Mouse (Mus musculus): ENCODE measurements around the gene Mlxip. TPM values are rescaled to one million over a fixed set of nuclear protein-coding genes. Genes with fewer than 3 reads are reported as not detected.

Gene Mlxip
- polyA plus RNA-seq, 1 experiment from 2014 or later: 3.5 TPM

DNA sequence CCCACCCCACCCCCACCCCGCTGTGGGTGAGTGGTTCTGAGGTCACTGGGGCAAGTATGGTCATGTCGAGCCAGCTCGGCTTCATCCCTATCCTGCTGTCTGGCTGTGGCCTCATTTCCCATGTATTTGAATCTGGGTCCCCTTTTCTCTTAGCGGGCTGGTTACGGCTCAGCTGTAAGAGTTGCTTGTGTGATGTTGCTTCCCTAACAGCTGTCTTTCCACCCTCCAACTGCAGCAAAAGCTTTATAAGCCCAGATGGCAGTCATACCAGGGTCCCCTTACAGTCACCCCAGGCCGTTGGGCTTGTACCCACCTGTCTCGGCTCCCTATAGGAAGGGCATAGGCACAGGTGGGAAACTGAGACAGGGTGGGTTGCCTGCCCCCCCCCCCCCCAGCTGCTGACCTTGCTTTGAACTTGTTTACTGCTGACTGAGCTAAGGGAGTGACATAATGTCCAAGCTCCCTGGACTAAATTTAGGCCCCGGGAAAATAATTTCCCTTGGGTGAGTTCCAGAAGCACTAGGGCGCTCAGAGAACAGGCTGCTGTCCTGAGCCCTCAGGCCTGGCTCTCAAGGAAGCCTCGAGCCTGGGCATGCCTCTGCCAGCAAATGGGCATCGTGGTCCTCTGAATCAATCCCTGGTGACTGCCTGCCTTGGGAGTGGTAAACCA, 30.2 kb upstream of the Mlxip start:
- Histone ChIP-seq H3K4me2 (no peak overlapping the region), H3K4me1 (replicated peaks) (no peaks in the 10 kb centered on the region), H3K36me3 (replicated peaks) (peaks cover 55% of the 10 kb centered on the region), H3K9me3 (replicated peaks) (no peaks in the 10 kb centered on the region), H3K4me3 (replicated peaks) (no peak overlapping the region), H3K9ac (no peak overlapping the region), H3K27ac (replicated peaks) (no peak overlapping the region), H3K27me3 (no peaks in the 10 kb centered on the region)
- no peak for ATAC-seq (ENCODE audit: insufficient read depth)
- 83% methylated on average over 11 of the region's 11 CpGs for WGBS (ENCODE audit: insufficient replicate concordance)

DNA sequence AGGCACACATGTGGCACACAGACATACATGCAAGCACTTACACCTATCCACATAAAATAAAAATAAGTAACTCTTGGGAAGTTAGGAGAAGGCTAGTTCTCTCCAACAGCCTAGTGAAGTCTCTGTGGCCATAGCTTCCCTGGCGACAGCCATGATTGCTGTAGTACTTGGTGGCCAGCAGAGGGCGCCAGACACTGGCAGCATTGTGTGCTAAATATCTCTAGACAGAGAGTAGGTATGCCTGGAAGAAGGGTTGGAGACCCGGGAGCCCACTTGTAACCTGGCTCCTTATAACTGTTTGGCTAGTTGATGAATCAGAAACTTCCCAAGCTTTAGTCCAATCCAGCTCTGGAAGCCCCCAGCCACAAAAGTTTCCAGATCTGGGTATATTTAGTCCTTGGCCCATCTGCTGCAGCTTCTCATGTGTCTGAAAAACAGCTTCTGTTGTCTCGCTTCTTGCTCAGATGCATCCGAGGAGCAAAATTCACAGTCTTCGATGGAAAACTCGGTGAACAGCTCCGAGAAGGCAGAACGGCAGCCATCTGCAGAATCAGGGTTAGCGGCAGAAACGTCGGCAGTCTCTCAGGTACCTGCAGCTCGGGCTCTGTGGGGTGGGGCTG, 25.6 kb upstream of the Mlxip start:
- no peak overlapping the region for H3K4me3 ChIP-seq (replicated peaks)
- peaks cover 60% of the 10 kb centered on the region for H3K36me3 ChIP-seq (replicated peaks)
- no peak overlapping the region for H3K9ac ChIP-seq
- WGBS (ENCODE audit: insufficient replicate concordance): 75% methylated on average over 13 of the region's 13 CpGs
- no peak overlapping the region for H3K27ac ChIP-seq (replicated peaks)
- no peaks in the 10 kb centered on the region for H3K4me1 ChIP-seq (replicated peaks)
- no peaks in the 10 kb centered on the region for H3K27me3 ChIP-seq
- no peak for ATAC-seq (ENCODE audit: insufficient read depth)
- H3K4me2 ChIP-seq: no peak overlapping the region
- no peaks in the 10 kb centered on the region for H3K9me3 ChIP-seq (replicated peaks)

- no peak overlapping the region for H3K4me3 ChIP-seq (replicated peaks)
- no peak overlapping the region for H3K9ac ChIP-seq
- no peak overlapping the region for H3K27ac ChIP-seq (replicated peaks)
- WGBS (ENCODE audit: insufficient replicate concordance): 69% methylated on average over 5 of the region's 5 CpGs
- H3K36me3 ChIP-seq (replicated peaks): peaks cover 65% of the 10 kb centered on the region
- H3K4me1 ChIP-seq (replicated peaks): no peaks in the 10 kb centered on the region
- H3K4me2 ChIP-seq: no peak overlapping the region
- ATAC-seq (ENCODE audit: insufficient read depth): no peak
- no peaks in the 10 kb centered on the region for H3K9me3 ChIP-seq (replicated peaks)
- H3K27me3 ChIP-seq: no peaks in the 10 kb centered on the region
These were observed 24.5 kb upstream of the Mlxip start for GRCm38 (mm10) chr5:123370049-123370448.

DNA sequence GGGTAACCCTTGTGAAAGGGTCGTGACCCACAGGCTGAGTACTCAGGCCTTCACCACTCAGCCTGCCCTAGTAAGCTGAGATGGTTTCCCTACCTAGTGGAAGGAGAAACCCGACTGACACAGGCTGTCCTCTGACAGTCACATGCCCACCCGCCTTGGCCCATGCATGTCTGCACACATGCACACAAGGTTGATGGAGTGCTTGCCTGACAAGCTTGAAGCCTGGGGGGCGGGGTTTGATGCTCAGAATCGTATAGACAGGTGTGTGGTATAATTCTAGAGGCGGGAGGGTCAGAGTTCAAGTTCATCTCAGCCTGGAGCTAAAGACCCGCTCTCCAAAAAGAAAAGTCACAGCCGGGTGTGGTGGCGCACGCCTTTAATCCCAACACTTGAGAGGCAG, 19.3 kb upstream of the Mlxip start:
- H3K9ac ChIP-seq: no peak overlapping the region
- H3K4me3 ChIP-seq (replicated peaks): no peak overlapping the region
- H3K36me3 ChIP-seq (replicated peaks): peaks cover 43% of the 10 kb centered on the region
- 0 out of 2 replicates have a peak, but pooled peaks cover 2% of the 10 kb centered on the region for H3K4me1 ChIP-seq (replicated peaks)
- H3K9me3 ChIP-seq (replicated peaks): no peaks in the 10 kb centered on the region
- ATAC-seq (ENCODE audit: insufficient read depth): no peak
- 79% methylated on average over 10 of the region's 10 CpGs for WGBS (ENCODE audit: insufficient replicate concordance)
- no peak overlapping the region for H3K27ac ChIP-seq (replicated peaks)
- no peaks in the 10 kb centered on the region for H3K27me3 ChIP-seq
- H3K4me2 ChIP-seq: no peak overlapping the region

DNA sequence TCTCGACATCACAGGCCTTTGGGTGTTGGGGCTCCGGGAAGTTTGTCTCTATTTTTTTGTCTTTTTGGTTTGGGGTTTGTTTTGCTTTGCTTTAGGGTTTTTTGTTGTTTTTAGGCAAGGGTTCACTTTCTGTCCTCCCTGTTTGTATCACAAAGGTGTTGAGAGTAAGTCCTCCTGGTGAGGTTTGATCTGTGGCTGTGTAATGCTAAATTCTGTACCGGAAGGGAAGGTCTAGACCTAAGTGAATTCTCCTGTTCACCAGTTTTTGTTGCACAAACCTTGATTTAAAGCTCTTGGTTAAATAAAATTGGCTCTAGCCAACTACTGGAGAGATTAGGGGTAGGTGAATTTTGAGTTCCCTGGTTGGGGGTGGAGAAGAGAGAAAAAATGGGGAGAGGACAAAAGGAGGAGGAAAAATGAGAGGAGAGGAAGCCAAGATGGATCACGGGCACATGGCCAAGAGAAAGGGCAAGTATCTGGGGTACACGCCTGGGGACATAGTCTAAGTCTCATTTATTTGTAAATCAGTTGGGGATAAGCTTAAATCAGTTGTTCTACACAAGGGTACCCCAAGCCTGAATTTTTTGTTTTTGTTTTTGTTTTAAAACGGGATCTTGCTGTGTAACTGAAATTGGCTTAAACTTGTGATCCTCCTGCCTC, 18.7 kb upstream of the Mlxip start:
- no peak overlapping the region for H3K4me3 ChIP-seq (replicated peaks)
- no peak for ATAC-seq (ENCODE audit: insufficient read depth)
- no peak overlapping the region for H3K4me2 ChIP-seq
- H3K9me3 ChIP-seq (replicated peaks): no peaks in the 10 kb centered on the region
- WGBS (ENCODE audit: insufficient replicate concordance): 73% methylated on average over 6 of the region's 6 CpGs
- H3K4me1 ChIP-seq (replicated peaks): 0 out of 2 replicates have a peak, but pooled peaks cover 2% of the 10 kb centered on the region
- H3K9ac ChIP-seq: no peak overlapping the region
- H3K27me3 ChIP-seq: no peaks in the 10 kb centered on the region
- no peak overlapping the region for H3K27ac ChIP-seq (replicated peaks)
- H3K36me3 ChIP-seq (replicated peaks): peaks cover 36% of the 10 kb centered on the region

DNA sequence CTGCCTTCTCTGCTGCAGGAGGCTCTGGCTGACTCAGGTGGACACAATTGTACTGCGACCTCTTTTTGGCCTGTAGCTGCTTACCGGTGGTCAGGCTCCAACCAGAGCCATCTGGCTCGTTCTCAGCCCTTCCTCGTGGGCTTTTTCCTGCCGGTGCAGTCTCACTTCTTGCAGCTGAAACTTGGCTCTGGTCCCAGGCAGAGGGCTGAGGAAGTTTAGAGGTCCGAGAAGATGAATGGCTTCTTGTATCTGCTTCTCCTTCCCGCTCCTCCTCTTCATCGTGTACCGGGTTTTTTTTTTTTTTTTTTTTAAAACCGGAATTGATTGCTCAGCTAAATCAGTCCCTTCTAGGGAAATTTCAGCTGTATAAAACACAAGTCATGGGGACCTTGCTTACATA, 18.0 kb upstream of the Mlxip start:
- peaks cover 2% of the 10 kb centered on the region; the same call in 1 of the 2 replicates for H3K4me1 ChIP-seq (replicated peaks)
- peaks cover 5% of the 10 kb centered on the region; the same call in 1 of the 2 replicates for H3K27me3 ChIP-seq
- H3K4me3 ChIP-seq (replicated peaks): no peak overlapping the region
- peaks cover 30% of the 10 kb centered on the region for H3K36me3 ChIP-seq (replicated peaks)
- H3K27ac ChIP-seq (replicated peaks): no peak overlapping the region
- H3K4me2 ChIP-seq: no peak overlapping the region
- ATAC-seq (ENCODE audit: insufficient read depth): no peak
- no peaks in the 10 kb centered on the region for H3K9me3 ChIP-seq (replicated peaks)
- no peak overlapping the region for H3K9ac ChIP-seq
- WGBS (ENCODE audit: insufficient replicate concordance): 40% methylated on average over 10 of the region's 10 CpGs

- Histone ChIP-seq H3K9ac (no peak overlapping the region), H3K4me3 (replicated peaks) (no peak overlapping the region), H3K9me3 (replicated peaks) (no peaks in the 10 kb centered on the region), H3K36me3 (replicated peaks) (peaks cover 22% of the 10 kb centered on the region), H3K4me2 (no peak overlapping the region), H3K4me1 (replicated peaks) (peaks cover 9% of the 10 kb centered on the region), H3K27ac (replicated peaks) (no peak overlapping the region), H3K27me3 (peaks cover 13% of the 10 kb centered on the region)
- WGBS (ENCODE audit: insufficient replicate concordance): 58% methylated on average over 15 of the region's 15 CpGs
- ATAC-seq (ENCODE audit: insufficient read depth): no peak
These were observed 17.3 kb upstream of the Mlxip start for GRCm38 (mm10) chr5:123377120-123377955.

DNA sequence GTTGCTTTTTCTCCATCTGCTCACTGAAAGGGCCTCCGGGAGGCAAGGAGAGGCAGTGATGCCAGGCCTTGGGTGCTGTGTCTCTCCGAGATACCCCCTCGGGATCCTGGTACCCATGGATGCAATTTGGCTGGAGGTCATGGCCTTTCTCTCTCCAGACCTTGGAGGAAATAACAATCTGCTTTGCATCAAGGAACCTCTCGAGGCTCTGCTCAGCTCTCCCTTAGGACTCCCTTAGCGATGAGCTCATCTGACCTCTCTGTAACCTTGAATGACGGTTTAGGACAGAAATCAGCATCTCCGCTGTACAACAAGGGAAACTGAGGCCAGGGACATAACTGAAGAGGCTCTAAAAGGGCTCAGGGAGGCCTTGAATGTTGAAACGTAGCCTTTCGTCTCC, 15.9 kb upstream of the Mlxip start:
- no peaks in the 10 kb centered on the region for H3K9me3 ChIP-seq (replicated peaks)
- 68% methylated on average over 9 of the region's 9 CpGs for WGBS (ENCODE audit: insufficient replicate concordance)
- no peak overlapping the region for H3K9ac ChIP-seq
- peaks cover 9% of the 10 kb centered on the region; the same call in 1 of the 2 replicates for H3K36me3 ChIP-seq (replicated peaks)
- H3K27ac ChIP-seq (replicated peaks): no peak overlapping the region
- no peak overlapping the region for H3K4me3 ChIP-seq (replicated peaks)
- ATAC-seq (ENCODE audit: insufficient read depth): no peak
- no peak overlapping the region for H3K4me2 ChIP-seq
- H3K27me3 ChIP-seq: peaks cover 17% of the 10 kb centered on the region
- H3K4me1 ChIP-seq (replicated peaks): peaks cover 9% of the 10 kb centered on the region

- H3K4me2 ChIP-seq: no peak overlapping the region
- ATAC-seq (ENCODE audit: insufficient read depth): no peak
- peaks cover 17% of the 10 kb centered on the region for H3K27me3 ChIP-seq
- peaks cover 9% of the 10 kb centered on the region for H3K4me1 ChIP-seq (replicated peaks)
- WGBS (ENCODE audit: insufficient replicate concordance): 26% methylated on average over 5 of the region's 5 CpGs
- no peak overlapping the region for H3K27ac ChIP-seq (replicated peaks)
- H3K9me3 ChIP-seq (replicated peaks): no peaks in the 10 kb centered on the region
- H3K9ac ChIP-seq: no peak overlapping the region
- peaks cover 4% of the 10 kb centered on the region; the same call in 1 of the 2 replicates for H3K36me3 ChIP-seq (replicated peaks)
- H3K4me3 ChIP-seq (replicated peaks): no peak overlapping the region
These were observed 15.1 kb upstream of the Mlxip start for GRCm38 (mm10) chr5:123379504-123379931.

DNA sequence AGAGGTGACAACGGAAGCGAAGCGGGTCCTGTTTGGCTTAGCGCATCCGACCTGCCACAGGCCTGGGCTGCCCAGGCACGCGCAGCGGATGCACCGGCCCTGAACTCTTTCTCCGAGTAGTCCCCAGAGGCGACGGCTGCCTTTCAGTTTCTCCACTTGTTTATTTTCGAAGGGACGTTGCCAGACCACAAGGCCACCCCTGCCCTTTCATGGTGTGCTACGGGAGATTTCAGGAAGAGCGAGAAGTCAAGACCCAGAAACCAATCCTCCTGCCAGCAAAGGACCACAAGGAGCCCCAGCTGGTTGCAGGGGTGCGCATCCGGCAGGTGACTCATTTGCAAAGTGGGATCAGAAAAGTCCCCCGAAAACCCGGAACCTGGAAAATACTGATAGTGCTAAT, 12.6 kb upstream of the Mlxip start:
- WGBS (ENCODE audit: insufficient replicate concordance): 19% methylated on average over 20 of the region's 20 CpGs
- peaks cover 9% of the 10 kb centered on the region for H3K4me1 ChIP-seq (replicated peaks)
- H3K4me3 ChIP-seq (replicated peaks): no peak overlapping the region
- H3K27me3 ChIP-seq: peaks cover 17% of the 10 kb centered on the region
- no peaks in the 10 kb centered on the region for H3K36me3 ChIP-seq (replicated peaks)
- no peak overlapping the region for H3K27ac ChIP-seq (replicated peaks)
- H3K9ac ChIP-seq: no peak overlapping the region
- peak overlapping the region; percentile 37 for H3K4me2 ChIP-seq
- no peak for ATAC-seq (ENCODE audit: insufficient read depth)
- no peaks in the 10 kb centered on the region for H3K9me3 ChIP-seq (replicated peaks)

DNA sequence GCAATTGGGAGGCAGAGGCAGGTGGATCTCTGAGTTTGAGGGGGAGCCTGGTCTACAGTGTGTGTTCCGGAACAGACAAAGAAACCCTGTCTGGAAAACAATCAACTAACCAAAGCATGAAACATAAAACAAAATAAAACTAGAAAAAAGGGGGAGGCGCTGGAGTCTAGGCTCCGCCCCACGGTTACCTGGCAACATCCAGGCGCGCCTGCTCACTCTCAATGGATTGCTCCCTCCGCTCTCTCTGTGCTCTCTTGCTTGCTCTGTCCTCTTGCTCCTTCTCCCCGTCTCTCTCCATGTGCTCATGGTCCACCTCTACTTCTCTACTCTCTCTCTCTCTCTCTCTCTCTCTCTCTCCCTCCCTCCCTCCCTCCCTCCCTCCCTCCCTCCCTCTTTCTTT, 11.9 kb upstream of the Mlxip start:
- Histone ChIP-seq H3K9ac (no peak overlapping the region), H3K4me2 (no peak overlapping the region), H3K27me3 (peaks cover 17% of the 10 kb centered on the region), H3K36me3 (replicated peaks) (no peaks in the 10 kb centered on the region), H3K4me1 (replicated peaks) (peaks cover 8% of the 10 kb centered on the region), H3K4me3 (replicated peaks) (no peak overlapping the region), H3K27ac (replicated peaks) (no peak overlapping the region), H3K9me3 (replicated peaks) (no peaks in the 10 kb centered on the region)
- ATAC-seq (ENCODE audit: insufficient read depth): no peak
- WGBS (ENCODE audit: insufficient replicate concordance): 78% methylated on average over 8 of the region's 8 CpGs

All from liver, embryonic 15.5 days (tissue).